Mouse (Mus musculus): ENCODE results near the gene Rbm28. TPM values are rescaled to one million over a fixed set of nuclear protein-coding genes. Genes with fewer than 3 reads are reported as not detected.

Gene Rbm28
- polyA plus RNA-seq, 1 experiment from 2014 or later, result 69.0 TPM

GRCm38 (mm10) chr6:29108376-29108775 lies 56.4 kb downstream of the Rbm28 start:
- Histone ChIP-seq H3K4me2 (replicated peaks; ENCODE audit: low read depth, low read length) (no peak overlapping the region), H3K4me3 (ENCODE audit: low read depth, low read length) (no peak overlapping the region), H3K4me1 (replicated peaks; ENCODE audit: control insufficient read depth, insufficient read depth, low read length) (no peaks in the 10 kb centered on the region), H3K9ac (ENCODE audit: low read depth, low read length) (no peak overlapping the region), H3K27me3 (ENCODE audit: control insufficient read depth, insufficient read depth, low read length) (no peaks in the 10 kb centered on the region), H3K27ac (ENCODE audit: low read depth, low read length) (no peak overlapping the region), H3K36me3 (ENCODE audit: control insufficient read depth, insufficient read depth, low read length) (no peaks in the 10 kb centered on the region), H3K9me3 (ENCODE audit: control insufficient read depth, low read length) (no peaks in the 10 kb centered on the region; the same call in 1 of the 2 replicates)
- ATAC-seq (ENCODE audit: low FRiP score) (no peak), DNase-seq (ENCODE audit: low spot score) (no peak)
- WGBS, result 86% methylated on average over 1 of the region's 1 CpGs

GRCm38 (mm10) chr6:29101248-29101864 lies 63.5 kb downstream of the Rbm28 start:
- ATAC-seq (ENCODE audit: low FRiP score) (no peak), DNase-seq (ENCODE audit: low spot score) (no peak)
- Histone ChIP-seq H3K4me2 (replicated peaks; ENCODE audit: low read depth, low read length) (no peak overlapping the region), H3K4me1 (replicated peaks; ENCODE audit: control insufficient read depth, insufficient read depth, low read length) (no peaks in the 10 kb centered on the region), H3K9me3 (ENCODE audit: control insufficient read depth, low read length) (no peaks in the 10 kb centered on the region), H3K4me3 (ENCODE audit: low read depth, low read length) (no peak overlapping the region), H3K9ac (ENCODE audit: low read depth, low read length) (no peak overlapping the region), H3K27ac (ENCODE audit: low read depth, low read length) (no peak overlapping the region), H3K27me3 (ENCODE audit: control insufficient read depth, insufficient read depth, low read length) (no peaks in the 10 kb centered on the region), H3K36me3 (ENCODE audit: control insufficient read depth, insufficient read depth, low read length) (no peaks in the 10 kb centered on the region)
- 95% methylated on average over 9 of the region's 9 CpGs for WGBS

- no peak overlapping the region for H3K9ac ChIP-seq (ENCODE audit: low read depth, low read length)
- no peaks in the 10 kb centered on the region for H3K9me3 ChIP-seq (ENCODE audit: control insufficient read depth, low read length)
- H3K27ac ChIP-seq (ENCODE audit: low read depth, low read length), result no peak overlapping the region
- no peaks in the 10 kb centered on the region for H3K27me3 ChIP-seq (ENCODE audit: control insufficient read depth, insufficient read depth, low read length)
- H3K4me2 ChIP-seq (replicated peaks; ENCODE audit: low read depth, low read length), result no peak overlapping the region
- ATAC-seq (ENCODE audit: low FRiP score) (no peak), DNase-seq (ENCODE audit: low spot score) (no peak)
- H3K4me3 ChIP-seq (ENCODE audit: low read depth, low read length), result no peak overlapping the region
- H3K36me3 ChIP-seq (ENCODE audit: control insufficient read depth, insufficient read depth, low read length), result no peaks in the 10 kb centered on the region
- H3K4me1 ChIP-seq (replicated peaks; ENCODE audit: control insufficient read depth, insufficient read depth, low read length), result no peaks in the 10 kb centered on the region
- WGBS, result 35% methylated on average over 3 of the region's 3 CpGs
Observed at GRCm38 (mm10) chr6:29100423-29100822, 64.4 kb downstream of the Rbm28 start.

GRCm38 (mm10) chr6:29099536-29100170 lies 65.2 kb downstream of the Rbm28 start:
- no peak overlapping the region for H3K4me2 ChIP-seq (replicated peaks; ENCODE audit: low read depth, low read length)
- no peaks in the 10 kb centered on the region for H3K27me3 ChIP-seq (ENCODE audit: control insufficient read depth, insufficient read depth, low read length)
- DNase-seq (ENCODE audit: low spot score) (no peak), ATAC-seq (ENCODE audit: low FRiP score) (no peak)
- WGBS, result 61% methylated on average over 14 of the region's 14 CpGs
- H3K4me3 ChIP-seq (ENCODE audit: low read depth, low read length), result no peak overlapping the region
- H3K27ac ChIP-seq (ENCODE audit: low read depth, low read length), result no peak overlapping the region
- no peak overlapping the region for H3K9ac ChIP-seq (ENCODE audit: low read depth, low read length)
- no peaks in the 10 kb centered on the region for H3K4me1 ChIP-seq (replicated peaks; ENCODE audit: control insufficient read depth, insufficient read depth, low read length)
- H3K36me3 ChIP-seq (ENCODE audit: control insufficient read depth, insufficient read depth, low read length), result no peaks in the 10 kb centered on the region
- no peaks in the 10 kb centered on the region for H3K9me3 ChIP-seq (ENCODE audit: control insufficient read depth, low read length)

- H3K27ac ChIP-seq (ENCODE audit: low read depth, low read length), result no peak overlapping the region
- no peak overlapping the region for H3K9ac ChIP-seq (ENCODE audit: low read depth, low read length)
- H3K4me3 ChIP-seq (ENCODE audit: low read depth, low read length), result no peak overlapping the region
- 62% methylated on average over 11 of the region's 11 CpGs for WGBS
- H3K27me3 ChIP-seq (ENCODE audit: control insufficient read depth, insufficient read depth, low read length), result no peaks in the 10 kb centered on the region
- ATAC-seq (ENCODE audit: low FRiP score) (no peak), DNase-seq (ENCODE audit: low spot score) (no peak)
- H3K4me2 ChIP-seq (replicated peaks; ENCODE audit: low read depth, low read length), result no peak overlapping the region
- no peaks in the 10 kb centered on the region for H3K4me1 ChIP-seq (replicated peaks; ENCODE audit: control insufficient read depth, insufficient read depth, low read length)
- H3K36me3 ChIP-seq (ENCODE audit: control insufficient read depth, insufficient read depth, low read length), result no peaks in the 10 kb centered on the region
- H3K9me3 ChIP-seq (ENCODE audit: control insufficient read depth, low read length), result no peaks in the 10 kb centered on the region
Observed at GRCm38 (mm10) chr6:29092904-29093303, 71.9 kb downstream of the Rbm28 start.

- no peak overlapping the region for H3K9ac ChIP-seq (ENCODE audit: low read depth, low read length)
- H3K27ac ChIP-seq (ENCODE audit: low read depth, low read length), result no peak overlapping the region
- ATAC-seq (ENCODE audit: low FRiP score) (no peak), DNase-seq (ENCODE audit: low spot score) (no peak)
- no peak overlapping the region for H3K4me3 ChIP-seq (ENCODE audit: low read depth, low read length)
- H3K9me3 ChIP-seq (ENCODE audit: control insufficient read depth, low read length), result no peaks in the 10 kb centered on the region
- 86% methylated on average over 7 of the region's 7 CpGs for WGBS
- H3K4me2 ChIP-seq (replicated peaks; ENCODE audit: low read depth, low read length), result no peak overlapping the region
- H3K4me1 ChIP-seq (replicated peaks; ENCODE audit: control insufficient read depth, insufficient read depth, low read length), result no peaks in the 10 kb centered on the region
- no peaks in the 10 kb centered on the region for H3K36me3 ChIP-seq (ENCODE audit: control insufficient read depth, insufficient read depth, low read length)
- no peaks in the 10 kb centered on the region for H3K27me3 ChIP-seq (ENCODE audit: control insufficient read depth, insufficient read depth, low read length)
Observed at GRCm38 (mm10) chr6:29092234-29092633, 72.6 kb downstream of the Rbm28 start.

GRCm38 (mm10) chr6:29087921-29088709 lies 76.7 kb downstream of the Rbm28 start:
- no peak overlapping the region for H3K9ac ChIP-seq (ENCODE audit: low read depth, low read length)
- H3K36me3 ChIP-seq (ENCODE audit: control insufficient read depth, insufficient read depth, low read length), result no peaks in the 10 kb centered on the region
- H3K4me1 ChIP-seq (replicated peaks; ENCODE audit: control insufficient read depth, insufficient read depth, low read length), result no peaks in the 10 kb centered on the region
- H3K4me2 ChIP-seq (replicated peaks; ENCODE audit: low read depth, low read length), result no peak overlapping the region
- no peak overlapping the region for H3K27ac ChIP-seq (ENCODE audit: low read depth, low read length)
- H3K4me3 ChIP-seq (ENCODE audit: low read depth, low read length), result no peak overlapping the region
- DNase-seq (ENCODE audit: low spot score), result no peak
- ATAC-seq (ENCODE audit: low FRiP score), result no peak
- H3K9me3 ChIP-seq (ENCODE audit: control insufficient read depth, low read length), result no peaks in the 10 kb centered on the region
- no peaks in the 10 kb centered on the region for H3K27me3 ChIP-seq (ENCODE audit: control insufficient read depth, insufficient read depth, low read length)
- WGBS, result 77% methylated on average over 7 of the region's 7 CpGs

- ATAC-seq (ENCODE audit: low FRiP score) (no peak), DNase-seq (ENCODE audit: low spot score) (no peak)
- Histone ChIP-seq H3K4me2 (replicated peaks; ENCODE audit: low read depth, low read length) (no peak overlapping the region), H3K9ac (ENCODE audit: low read depth, low read length) (no peak overlapping the region), H3K9me3 (ENCODE audit: control insufficient read depth, low read length) (no peaks in the 10 kb centered on the region), H3K27ac (ENCODE audit: low read depth, low read length) (no peak overlapping the region), H3K27me3 (ENCODE audit: control insufficient read depth, insufficient read depth, low read length) (no peaks in the 10 kb centered on the region), H3K36me3 (ENCODE audit: control insufficient read depth, insufficient read depth, low read length) (no peaks in the 10 kb centered on the region), H3K4me1 (replicated peaks; ENCODE audit: control insufficient read depth, insufficient read depth, low read length) (no peaks in the 10 kb centered on the region), H3K4me3 (ENCODE audit: low read depth, low read length) (no peak overlapping the region)
- WGBS, result 64% methylated on average over 7 of the region's 7 CpGs
Observed at GRCm38 (mm10) chr6:29084401-29084800, 80.4 kb downstream of the Rbm28 start.

Data from hindbrain, embryonic 11.5 days (tissue).